Mouse (Mus musculus): ENCODE results near the gene Thbs3. TPM values are rescaled to one million over a fixed set of nuclear protein-coding genes. Genes with fewer than 3 reads are reported as not detected.

The Thbs3 gene
- 1.5 and 2.4 TPM in 2 replicates for total RNA-seq (2014; fragmentation: Nextera tagmentation)
- total RNA-seq (2017): 3.1 and 3.4 TPM in 2 replicates
- 0.49 and 0.67 TPM in 2 replicates for polyA plus RNA-seq (2012)

- peaks cover 56% of the 10 kb centered on the region for H3K4me1 ChIP-seq (ENCODE audit: insufficient read depth, low read depth, low read length)
- H3K4me3 ChIP-seq (ENCODE audit: low read depth, low read length): peak within 1 kb of the TSS; percentile 86
- no peak for TF ChIP-seq POLR2AphosphoS5 (IDR thresholded peaks at IDR 0.05; ENCODE audit: insufficient replicate concordance, low read depth, low read length)
- no peak for TF ChIP-seq TAL1 (conservative IDR thresholded peaks at IDR 0.05; ENCODE audit: low read depth, low read length)
- no peak for TF ChIP-seq GATA1 (IDR thresholded peaks at IDR 0.05; ENCODE audit: borderline replicate concordance, low read length)
- no peak for TF ChIP-seq CTCF (IDR thresholded peaks at IDR 0.05; ENCODE audit: low read depth, low read length)
- no peak for TF ChIP-seq GATA2 (IDR thresholded peaks at IDR 0.05; ENCODE audit: borderline replicate concordance, low read depth, low read length)
- ATAC-seq (ENCODE audit: extremely low read depth, insufficient number of reproducible peaks, low FRiP score, poor library complexity, severe bottlenecking): no peak
- no peaks in the 10 kb centered on the region for H3K9me3 ChIP-seq (replicated peaks)
- H3K36me3 ChIP-seq (replicated peaks): peaks cover 29% of the 10 kb centered on the region
- DNase-seq (ENCODE audit: low spot score): no peak
- peaks cover 21% of the 10 kb centered on the region for H3K27me3 ChIP-seq (ENCODE audit: insufficient read depth, low read length)
Measured at GRCm38 (mm10) chr3:89214681-89215411, at the start of gene Thbs3. Gene Thbs3, plus strand, starts transcription at chr3:89215180.

DNA sequence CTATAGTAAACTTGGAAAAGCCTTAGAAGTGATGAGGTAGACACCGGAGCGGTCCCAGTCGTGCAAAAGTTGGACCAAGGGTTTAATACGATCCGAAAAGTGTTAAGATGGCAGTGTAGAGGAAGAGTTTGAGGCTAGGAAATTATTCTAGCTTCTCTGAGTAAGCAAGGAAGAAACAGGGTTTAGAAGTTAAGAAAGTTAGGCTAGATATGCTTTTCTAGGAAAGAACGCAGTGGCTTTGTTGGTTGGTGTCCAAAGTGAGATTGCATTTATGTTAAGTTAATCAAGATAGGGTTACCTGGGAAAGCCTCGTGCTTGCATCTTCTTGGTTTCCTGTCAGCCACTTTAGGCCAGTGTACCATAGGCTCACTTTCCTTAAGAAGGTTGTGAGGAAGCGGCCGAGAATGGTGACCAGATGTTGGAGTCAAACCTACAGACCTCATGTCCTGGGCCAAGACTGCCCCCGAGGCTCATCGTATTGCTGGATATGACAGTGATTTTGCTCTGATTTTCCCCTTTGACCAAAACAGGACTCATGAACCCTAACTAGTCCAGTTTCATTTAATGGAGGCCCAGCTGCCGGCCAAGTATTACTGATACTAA lies 49.6 kb upstream of the Thbs3 start:
- DNase-seq (ENCODE audit: low spot score) (no peak), ATAC-seq (ENCODE audit: extremely low read depth, insufficient number of reproducible peaks, low FRiP score, poor library complexity, severe bottlenecking) (no peak)
- TF ChIP-seq POLR2AphosphoS5 (IDR thresholded peaks at IDR 0.05; ENCODE audit: insufficient replicate concordance, low read depth, low read length) (no peak), GATA1 (IDR thresholded peaks at IDR 0.05; ENCODE audit: borderline replicate concordance, low read length) (no peak), GATA2 (IDR thresholded peaks at IDR 0.05; ENCODE audit: borderline replicate concordance, low read depth, low read length) (no peak), TAL1 (conservative IDR thresholded peaks at IDR 0.05; ENCODE audit: low read depth, low read length) (no peak), CTCF (IDR thresholded peaks at IDR 0.05; ENCODE audit: low read depth, low read length) (no peak)
- H3K4me1 ChIP-seq (ENCODE audit: insufficient read depth, low read depth, low read length): peaks cover 48% of the 10 kb centered on the region
- peak overlapping the region; percentile 89 for H3K4me3 ChIP-seq (ENCODE audit: low read depth, low read length)
- no peaks in the 10 kb centered on the region for H3K27me3 ChIP-seq (ENCODE audit: insufficient read depth, low read length)
- peaks cover 46% of the 10 kb centered on the region for H3K36me3 ChIP-seq (replicated peaks)
- no peaks in the 10 kb centered on the region for H3K9me3 ChIP-seq (replicated peaks)

DNA sequence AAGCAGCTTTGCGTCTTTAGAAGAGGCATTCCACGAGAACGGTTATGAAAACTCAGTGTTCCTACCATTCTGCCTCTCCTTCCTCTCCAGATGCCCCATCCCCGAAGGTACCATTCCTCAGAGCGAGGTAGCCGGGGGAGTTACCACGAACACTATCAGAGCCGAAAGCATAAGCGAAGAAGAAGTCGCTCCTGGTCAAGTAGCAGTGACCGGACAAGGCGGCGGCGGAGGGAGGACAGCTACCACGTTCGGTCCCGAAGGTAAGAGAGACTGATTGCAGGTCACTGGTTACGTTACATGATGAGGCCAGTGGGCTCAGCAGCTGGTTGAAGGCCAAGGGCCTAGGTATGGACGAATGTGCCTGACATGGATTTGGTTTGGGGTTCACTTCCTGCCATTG lies 48.0 kb upstream of the Thbs3 start:
- Histone ChIP-seq H3K4me3 (ENCODE audit: low read depth, low read length) (peak overlapping the region; percentile 56; the same call in 1 of the 2 replicates), H3K27me3 (ENCODE audit: insufficient read depth, low read length) (no peaks in the 10 kb centered on the region), H3K4me1 (ENCODE audit: insufficient read depth, low read depth, low read length) (peaks cover 45% of the 10 kb centered on the region), H3K36me3 (replicated peaks) (peaks cover 60% of the 10 kb centered on the region), H3K9me3 (replicated peaks) (no peaks in the 10 kb centered on the region)
- no peak for ATAC-seq (ENCODE audit: extremely low read depth, insufficient number of reproducible peaks, low FRiP score, poor library complexity, severe bottlenecking)
- no peak for DNase-seq (ENCODE audit: low spot score)
- no peak for TF ChIP-seq GATA1 (IDR thresholded peaks at IDR 0.05; ENCODE audit: borderline replicate concordance, low read length)
- TF ChIP-seq POLR2AphosphoS5 (IDR thresholded peaks at IDR 0.05; ENCODE audit: insufficient replicate concordance, low read depth, low read length): no peak
- TF ChIP-seq GATA2 (IDR thresholded peaks at IDR 0.05; ENCODE audit: borderline replicate concordance, low read depth, low read length): no peak
- no peak for TF ChIP-seq TAL1 (conservative IDR thresholded peaks at IDR 0.05; ENCODE audit: low read depth, low read length)
- no peak for TF ChIP-seq CTCF (IDR thresholded peaks at IDR 0.05; ENCODE audit: low read depth, low read length)

DNA sequence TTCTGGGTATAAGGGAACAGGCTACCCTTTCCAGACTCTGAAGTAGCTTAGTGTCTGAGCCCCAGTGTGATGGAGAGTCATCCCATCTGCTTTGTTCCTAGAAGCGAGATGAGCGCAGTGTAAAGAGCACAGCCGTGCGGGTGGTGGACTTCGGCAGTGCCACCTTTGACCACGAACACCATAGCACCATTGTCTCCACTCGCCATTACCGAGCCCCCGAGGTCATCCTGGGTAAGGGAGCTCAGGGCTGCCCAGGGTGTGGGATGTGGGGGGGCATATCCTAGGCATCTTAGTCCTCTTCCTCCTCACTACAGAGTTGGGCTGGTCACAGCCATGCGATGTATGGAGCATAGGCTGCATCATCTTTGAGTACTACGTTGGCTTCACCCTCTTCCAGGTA lies 40.1 kb upstream of the Thbs3 start:
- DNase-seq (ENCODE audit: low spot score): no peak
- H3K4me3 ChIP-seq (ENCODE audit: low read depth, low read length): no peak overlapping the region
- no peak for TF ChIP-seq CTCF (IDR thresholded peaks at IDR 0.05; ENCODE audit: low read depth, low read length)
- no peak for TF ChIP-seq GATA1 (IDR thresholded peaks at IDR 0.05; ENCODE audit: borderline replicate concordance, low read length)
- no peak for TF ChIP-seq GATA2 (IDR thresholded peaks at IDR 0.05; ENCODE audit: borderline replicate concordance, low read depth, low read length)
- TF ChIP-seq TAL1 (conservative IDR thresholded peaks at IDR 0.05; ENCODE audit: low read depth, low read length): no peak
- H3K4me1 ChIP-seq (ENCODE audit: insufficient read depth, low read depth, low read length): peaks cover 35% of the 10 kb centered on the region
- ATAC-seq (ENCODE audit: extremely low read depth, insufficient number of reproducible peaks, low FRiP score, poor library complexity, severe bottlenecking): no peak
- no peaks in the 10 kb centered on the region for H3K9me3 ChIP-seq (replicated peaks)
- H3K27me3 ChIP-seq (ENCODE audit: insufficient read depth, low read length): no peaks in the 10 kb centered on the region
- H3K36me3 ChIP-seq (replicated peaks): peaks cover 82% of the 10 kb centered on the region

DNA sequence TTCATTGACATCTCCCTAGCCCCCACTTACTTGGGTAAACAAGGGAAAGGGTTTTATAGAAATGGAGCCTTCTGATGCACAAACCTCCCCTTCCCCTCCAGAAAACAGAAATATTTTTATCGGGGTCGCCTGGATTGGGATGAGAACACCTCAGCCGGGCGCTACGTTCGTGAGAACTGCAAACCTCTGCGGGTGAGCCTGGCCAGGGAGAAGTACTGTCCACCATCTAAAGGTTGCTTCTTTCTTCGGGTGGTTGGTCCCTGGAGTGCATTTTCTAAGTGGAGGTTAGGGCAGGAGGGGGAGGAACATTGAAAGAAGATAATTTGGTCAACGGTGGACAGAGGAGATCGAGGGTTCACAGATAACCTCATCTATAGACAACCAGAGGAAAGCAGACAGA lies 39.4 kb upstream of the Thbs3 start:
- H3K27me3 ChIP-seq (ENCODE audit: insufficient read depth, low read length): no peaks in the 10 kb centered on the region
- ATAC-seq (ENCODE audit: extremely low read depth, insufficient number of reproducible peaks, low FRiP score, poor library complexity, severe bottlenecking): no peak
- peaks cover 82% of the 10 kb centered on the region for H3K36me3 ChIP-seq (replicated peaks)
- no peaks in the 10 kb centered on the region for H3K9me3 ChIP-seq (replicated peaks)
- TF ChIP-seq GATA2 (IDR thresholded peaks at IDR 0.05; ENCODE audit: borderline replicate concordance, low read depth, low read length): no peak
- TF ChIP-seq CTCF (IDR thresholded peaks at IDR 0.05; ENCODE audit: low read depth, low read length): no peak
- DNase-seq (ENCODE audit: low spot score): no peak
- H3K4me3 ChIP-seq (ENCODE audit: low read depth, low read length): no peak overlapping the region
- H3K4me1 ChIP-seq (ENCODE audit: insufficient read depth, low read depth, low read length): peaks cover 38% of the 10 kb centered on the region

DNA sequence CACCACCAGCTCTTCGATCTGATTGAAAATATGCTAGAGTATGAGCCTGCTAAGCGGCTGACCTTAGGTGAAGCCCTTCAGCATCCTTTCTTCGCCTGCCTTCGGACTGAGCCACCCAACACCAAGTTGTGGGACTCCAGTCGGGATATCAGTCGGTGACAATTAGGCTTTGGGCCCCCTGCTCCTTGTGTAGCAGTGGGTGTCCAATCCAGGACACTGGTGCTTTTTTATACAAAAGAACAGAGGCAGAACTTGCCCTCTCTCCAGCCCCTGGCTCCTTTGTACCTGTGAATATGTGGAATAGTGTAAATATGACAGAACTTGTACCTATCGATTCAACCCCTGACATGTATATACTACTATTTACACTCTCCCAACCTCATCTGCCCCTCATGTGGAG lies 38.6 kb upstream of the Thbs3 start:
- H3K36me3 ChIP-seq (replicated peaks): peaks cover 83% of the 10 kb centered on the region
- peaks cover 42% of the 10 kb centered on the region for H3K4me1 ChIP-seq (ENCODE audit: insufficient read depth, low read depth, low read length)
- no peaks in the 10 kb centered on the region for H3K27me3 ChIP-seq (ENCODE audit: insufficient read depth, low read length)
- ATAC-seq (ENCODE audit: extremely low read depth, insufficient number of reproducible peaks, low FRiP score, poor library complexity, severe bottlenecking): no peak
- DNase-seq (ENCODE audit: low spot score): no peak
- no peak overlapping the region for H3K4me3 ChIP-seq (ENCODE audit: low read depth, low read length)
- no peaks in the 10 kb centered on the region for H3K9me3 ChIP-seq (replicated peaks)
- TF ChIP-seq CTCF (IDR thresholded peaks at IDR 0.05; ENCODE audit: low read depth, low read length): no peak
- no peak for TF ChIP-seq POLR2AphosphoS5 (IDR thresholded peaks at IDR 0.05; ENCODE audit: insufficient replicate concordance, low read depth, low read length)
- TF ChIP-seq TAL1 (conservative IDR thresholded peaks at IDR 0.05; ENCODE audit: low read depth, low read length): no peak
- TF ChIP-seq GATA2 (IDR thresholded peaks at IDR 0.05; ENCODE audit: borderline replicate concordance, low read depth, low read length): no peak
- no peak for TF ChIP-seq GATA1 (IDR thresholded peaks at IDR 0.05; ENCODE audit: borderline replicate concordance, low read length)
